Mouse (Mus musculus) testis, adult 10 weeks (tissue): Measurements from ENCODE around the gene Poc1b. TPM values are rescaled to one million over a fixed set of nuclear protein-coding genes. Genes with fewer than 3 reads are reported as not detected.

Source experiments
- polyA plus RNA-seq: library from polyadenylated mRNA; stranded (reverse); fragments of 350-450 nt; fragmentation: Illumina TruSeq; extraction: RNeasy Lipid Tissue Mini Kit (QIAGEN cat#74804); gene quantifications from one replicate; pipeline ENCODE4 v1.2.3, GENCODE M21; 2014; ENCODE audit warnings: low read depth, low replicate concordance

Poc1b gene
- 71.1 TPM for polyA plus RNA-seq

DNA sequence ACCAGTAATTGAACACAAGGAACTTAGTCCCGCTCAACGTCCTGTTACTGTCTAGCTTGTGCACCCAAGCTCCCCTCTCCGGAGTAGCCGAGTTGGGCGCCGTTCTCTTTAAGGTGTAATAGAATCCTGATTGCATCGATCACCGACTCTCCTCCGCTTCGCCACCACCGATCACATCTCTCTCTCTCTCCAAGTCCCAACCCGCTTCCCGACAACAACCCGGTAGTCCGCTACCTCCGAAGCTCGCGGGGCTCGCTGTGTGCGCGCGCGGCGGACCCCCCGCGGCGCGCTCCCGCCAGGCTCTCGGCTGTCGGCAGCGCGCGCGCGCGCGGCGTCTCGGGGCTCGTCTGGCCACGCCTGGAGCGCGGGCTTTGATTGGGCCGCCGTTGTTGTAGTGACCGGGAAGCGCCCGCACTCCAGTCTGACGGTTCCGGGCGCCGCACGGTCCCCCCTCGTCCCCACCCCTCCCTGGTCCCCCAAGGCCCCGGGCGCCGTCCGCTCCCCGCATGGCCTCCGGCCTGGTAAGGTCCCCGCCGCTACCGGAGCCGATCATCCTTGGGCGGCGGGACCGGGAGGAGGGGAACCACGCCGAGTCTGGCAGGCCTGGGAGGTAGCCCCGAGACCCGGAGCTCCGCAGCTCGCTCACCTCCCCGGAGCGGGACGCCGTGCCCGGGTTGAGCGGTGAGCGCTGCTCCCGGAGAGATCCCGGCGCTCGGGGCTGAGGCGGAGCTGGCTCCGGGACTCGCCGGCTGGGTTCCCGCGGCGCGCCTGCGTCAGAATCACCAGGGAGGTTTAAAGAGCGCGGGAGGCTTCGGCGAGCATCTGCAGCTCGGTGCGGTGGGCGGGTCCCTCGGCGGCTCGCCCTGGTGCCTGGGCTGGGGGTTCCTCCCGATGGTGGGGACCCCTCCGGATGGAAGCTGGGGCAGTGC, at the start of gene Poc1b:
Poc1b (plus strand) TSS at position 334 of the 929 bp plus-strand sequence.

DNA sequence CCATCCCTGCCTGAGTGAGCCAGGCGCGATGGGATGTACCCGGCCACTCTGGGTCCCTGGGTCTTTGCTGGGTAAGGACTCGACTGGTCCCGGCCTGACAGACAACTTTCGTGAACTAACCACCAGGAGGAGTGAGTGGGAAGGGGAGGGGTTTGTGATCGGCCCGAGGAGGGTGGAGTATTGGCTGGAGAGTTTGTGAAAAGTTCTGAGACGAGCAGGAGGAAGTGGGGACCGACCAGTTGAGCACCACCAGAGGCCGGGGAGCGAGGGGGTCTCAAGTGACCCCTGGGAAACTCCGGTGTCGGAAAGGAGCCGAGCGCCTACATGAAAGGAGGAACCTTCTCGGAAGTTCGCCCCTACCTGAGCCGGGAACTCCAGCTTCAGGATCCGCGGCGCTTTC, 1.1 kb downstream of the Poc1b start, which contains the start of gene Galnt4:
Galnt4 (plus strand) TSS at position 196 of the 400 bp plus-strand sequence.

DNA sequence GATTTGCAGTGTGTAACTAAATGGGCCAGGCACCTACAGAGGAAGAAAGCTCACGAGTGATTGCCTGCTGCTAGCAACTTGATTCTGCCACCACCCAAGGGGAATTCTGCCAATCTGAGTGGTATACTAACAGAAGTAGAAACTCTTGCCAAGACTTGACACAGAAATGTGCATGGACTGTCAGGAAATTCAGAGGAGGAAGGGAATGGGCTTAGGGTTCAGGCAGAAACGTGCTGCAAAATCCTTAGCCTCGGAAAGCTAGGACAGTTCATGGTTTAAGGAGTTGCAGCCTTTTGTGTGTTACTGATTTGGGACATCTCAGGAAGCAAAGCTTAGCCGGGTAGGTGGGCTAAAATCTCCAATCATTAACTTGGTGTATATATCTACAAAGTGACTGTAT, 19.4 kb downstream of the Poc1b start, which contains the start of gene Phxr2:
Phxr2 (minus strand) TSS at position 101 of the 400 bp plus-strand sequence.

Other genes starting within 250 kb of the Poc1b start
- 20.3 TPM for gene Atp2b1, start 192.6 kb upstream of the Poc1b start, polyA plus RNA-seq
- 1.6 TPM for gene Galnt4, start 1.1 kb downstream of the Poc1b start, polyA plus RNA-seq
- not detected for gene Phxr2, start 19.3 kb downstream of the Poc1b start, polyA plus RNA-seq
- gene Dusp6, start 156.2 kb downstream of the Poc1b start, polyA plus RNA-seq, result 6.6 TPM